Comparison of ENCODE assay signal across 8 mouse cellular contexts in genomic region chr2:84637452-84638165, GRCm38 (mm10). TPM values are rescaled to one million over a fixed set of nuclear protein-coding genes. Genes with fewer than 3 reads are reported as not detected.
DNase-seq lines count a peak whose midpoint lies in the region; ATAC-seq lines count a peak whose summit lies in the region.

No protein-coding gene starts in this region.

- 20% methylated on average over 7 of the region's 7 CpGs for WGBS in heart, embryonic 12.5 days

- H3K4me1 ChIP-seq in heart, embryonic 12.5 days (replicated peaks), result peaks cover 83% of the 10 kb centered on the region

- H3K36me3 ChIP-seq in heart, embryonic 12.5 days, result peaks cover 11% of the 10 kb centered on the region

- DNase-seq in heart, adult 11 months, result peak; percentile 93
- DNase-seq in heart, postnatal 25 days (ENCODE audit: low spot score), result no peak
- peak; percentile 47 to 56 for DNase-seq in kidney, postnatal 4 days
- DNase-seq in neural tube, embryonic 10.5 days (ENCODE audit: extremely low spot score, low spot score), result peak; percentile 27
- DNase-seq in thymus, postnatal 4 days, result no peak
- no peak for DNase-seq in left cerebral cortex, postnatal 36 days (ENCODE audit: low spot score in 2 of 2)
- DNase-seq in MN1 (ENCODE audit: low spot score), result no peak

- no peaks in the 10 kb centered on the region for H3K27me3 ChIP-seq in heart, embryonic 12.5 days (replicated peaks)

- intact Hi-C loops in heart, postnatal 25 days (cut with DNase I), result no loop called here
- intact Hi-C loops in left cerebral cortex, postnatal 36 days (cut with DNase I), result no loop called here

- peak overlapping the region; percentile 100 for H3K27ac ChIP-seq in heart, embryonic 12.5 days (ENCODE audit: poor library complexity, severe bottlenecking)

- H3K9me3 ChIP-seq in heart, embryonic 12.5 days (replicated peaks), result no peaks in the 10 kb centered on the region

- peak overlapping the region; percentile 21 for H3K4me3 ChIP-seq in heart, embryonic 12.5 days

- H3K4me2 ChIP-seq in heart, embryonic 12.5 days, result peak overlapping the region; percentile 62

- peak overlapping the region; percentile 48; the same call in 1 of the 2 replicates for H3K9ac ChIP-seq in heart, embryonic 12.5 days

- no peak for ATAC-seq in heart, embryonic 12.5 days (ENCODE audit: insufficient number of reproducible peaks, low FRiP score)

RNA-seq across cellular contexts. Expression of gene Ctnnd1, which starts 13.0 kb away (rescaled TPM):
- 10 to 100 TPM; 66.6 to 70.4 TPM for total RNA-seq in heart, postnatal 25 days (2021)
- polyA plus RNA-seq in heart, embryonic 12.5 days (2016; fragmentation: Nextera tagmentation; extraction: Ambion mirVana), result 105 and 109 TPM in 2 replicates
- 10 to 100 TPM; 56.8 to 66.1 TPM for total RNA-seq in left cerebral cortex, postnatal 36 days (2021)

RNA-seq across cellular contexts. Expression of gene Btbd18, which starts 21.3 kb away (rescaled TPM):
- not detected for total RNA-seq in heart, postnatal 25 days (2021)
- polyA plus RNA-seq in heart, embryonic 12.5 days (2016; fragmentation: Nextera tagmentation; extraction: Ambion mirVana), result 0.10 TPM in 2 replicates
- total RNA-seq in left cerebral cortex, postnatal 36 days (2021), result not detected

RNA-seq across cellular contexts. Expression of gene Selenoh, which starts 33.0 kb away (rescaled TPM):
- total RNA-seq in heart, postnatal 25 days (2021), result 10 to 100 TPM; 22.4 to 25.2 TPM
- polyA plus RNA-seq in heart, embryonic 12.5 days (2016; fragmentation: Nextera tagmentation; extraction: Ambion mirVana), result 279 and 282 TPM in 2 replicates
- 10 to 100 TPM; 35.5 to 41.2 TPM for total RNA-seq in left cerebral cortex, postnatal 36 days (2021)

RNA-seq across cellular contexts. Expression of gene Gm28635, which starts 40.2 kb away (rescaled TPM):
- total RNA-seq in heart, postnatal 25 days (2021), result 1 to 10 TPM; 5.4 to 5.8 TPM
- not detected in 2 replicates for polyA plus RNA-seq in heart, embryonic 12.5 days (2016; fragmentation: Nextera tagmentation; extraction: Ambion mirVana)
- total RNA-seq in left cerebral cortex, postnatal 36 days (2021), result 1 to 10 TPM; 6.0 to 8.1 TPM

RNA-seq across cellular contexts. Expression of gene Med19, which starts 40.6 kb away (rescaled TPM):
- total RNA-seq in heart, postnatal 25 days (2021), result 10 to 100 TPM; 13.2 to 13.7 TPM
- 28.8 and 30.3 TPM in 2 replicates for polyA plus RNA-seq in heart, embryonic 12.5 days (2016; fragmentation: Nextera tagmentation; extraction: Ambion mirVana)
- total RNA-seq in left cerebral cortex, postnatal 36 days (2021), result 10 to 100 TPM; 27.2 to 31.9 TPM

Comparison
In these comparisons a context has a peak if more than half of its experiments do, and no peak if none do; other contexts are left out.
1. DNase-seq: peak in heart, adult 11 months (single experiment), kidney, postnatal 4 days (2 of 2) and neural tube, embryonic 10.5 days (single experiment); none in heart, postnatal 25 days (single experiment), thymus, postnatal 4 days (single experiment), left cerebral cortex, postnatal 36 days (0 of 2) and MN1 (single experiment).